Comparison of ENCODE assay signal across 20 mouse cellular contexts in the genomic region with DNA sequence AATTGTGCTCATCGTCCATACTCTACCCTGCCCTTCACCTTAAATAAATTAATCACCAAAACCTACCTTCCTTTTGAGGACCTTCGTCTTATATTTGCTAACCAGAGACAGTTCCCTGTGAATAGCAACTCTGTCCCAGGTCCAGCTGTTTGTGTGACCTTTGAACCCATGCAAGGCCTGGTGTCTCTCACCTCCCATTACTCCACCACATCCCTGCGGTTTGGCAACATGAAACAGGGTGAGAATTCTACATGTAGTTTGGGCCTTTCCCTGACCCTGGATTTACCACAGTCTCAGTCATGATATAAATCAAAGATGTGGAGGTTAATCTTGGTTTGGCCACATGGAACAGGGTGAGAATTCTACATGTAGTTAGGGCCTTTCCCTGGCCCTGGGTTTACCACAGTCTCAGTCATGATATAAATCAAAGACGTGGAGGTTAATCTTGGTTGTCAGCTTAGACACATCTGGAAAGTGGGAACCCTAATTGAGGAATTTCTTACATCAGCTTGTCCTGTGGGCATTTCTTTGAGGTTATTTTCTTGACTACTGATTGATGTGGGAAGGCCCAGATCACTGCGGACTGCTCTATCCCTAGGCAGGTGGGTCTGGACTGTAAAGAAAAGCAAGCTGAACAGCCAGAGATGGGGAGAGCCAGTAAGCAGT. TPM values are rescaled to one million over a fixed set of nuclear protein-coding genes. Genes with fewer than 3 reads are reported as not detected.
DNase-seq lines count a peak whose midpoint lies in the region; ATAC-seq and TF ChIP-seq lines count a peak whose summit lies in the region.
"Had no signal": no experiment of that assay in that cellular context is flagged by ENCODE, and none has a peak within 500 bp of the region (broad histone marks: within the 10 kb centered on the region; RNA-seq: fewer than 3 reads in every experiment).

No protein-coding gene starts in this region.

- H3K4me3 ChIP-seq in liver, postnatal 0 days (ENCODE audit: low read depth, low read length), result no peak overlapping the region
- no peak overlapping the region for H3K4me3 ChIP-seq in liver, embryonic 11.5 days (ENCODE audit: low read depth, low read length)
- H3K4me3 ChIP-seq in C2C12 (ENCODE audit: insufficient read depth, poor library complexity, severe bottlenecking), result no peak overlapping the region
- H3K4me3 ChIP-seq in brown adipose tissue, adult 24 weeks (ENCODE audit: insufficient read depth, low read depth, low read length), result no peak overlapping the region

- H3K9me3 ChIP-seq in liver, postnatal 0 days (ENCODE audit: low read length), result no peaks in the 10 kb centered on the region
- H3K9me3 ChIP-seq in liver, embryonic 11.5 days (ENCODE audit: control insufficient read depth, low read length), result no peaks in the 10 kb centered on the region

- no peak overlapping the region for H3K9ac ChIP-seq in liver, postnatal 0 days (replicated peaks)
- no peak overlapping the region for H3K9ac ChIP-seq in liver, embryonic 11.5 days (ENCODE audit: low read depth, low read length)

- WGBS in liver, postnatal 0 days (ENCODE audit: insufficient replicate concordance), result 66% methylated on average over 5 of the region's 5 CpGs
- WGBS in liver, embryonic 11.5 days, result 50% methylated on average over 5 of the region's 5 CpGs

- H3K27ac ChIP-seq in liver, postnatal 0 days (ENCODE audit: low read depth), result no peak overlapping the region
- no peak overlapping the region for H3K27ac ChIP-seq in liver, embryonic 11.5 days (ENCODE audit: low read depth, low read length)
- peak overlapping the region; percentile 25; the same call in 1 of the 2 replicates for H3K27ac ChIP-seq in brown adipose tissue, adult 24 weeks (replicated peaks; ENCODE audit: low read depth, low read length)

- peak; percentile 65; the same call in 1 of the 2 replicates for ATAC-seq in liver, postnatal 0 days
- ATAC-seq in liver, embryonic 11.5 days (replicated peaks; ENCODE audit: low FRiP score), result no peak
- no peak for ATAC-seq in cerebellum, adult (ENCODE audit: insufficient number of reproducible peaks, low FRiP score, low TSS enrichment)
- ATAC-seq: CD4-positive, CD25-positive, alpha-beta regulatory T cell, adult 4 months; hindbrain, embryonic 16.5 days had no signal

- H3K79me3 ChIP-seq in C2C12 (ENCODE audit: low read depth), result no peaks in the 10 kb centered on the region

- H3K36me3 ChIP-seq in liver, postnatal 0 days (replicated peaks; ENCODE audit: insufficient read depth, low read length), result no peaks in the 10 kb centered on the region
- H3K36me3 ChIP-seq in liver, embryonic 11.5 days (ENCODE audit: control insufficient read depth, insufficient read depth, low read length), result no peaks in the 10 kb centered on the region
- no peaks in the 10 kb centered on the region for H3K36me3 ChIP-seq in C2C12 (ENCODE audit: control insufficient read depth, insufficient read depth)

- H3K79me2 ChIP-seq in C2C12 (ENCODE audit: control insufficient read depth, insufficient read depth), result no peaks in the 10 kb centered on the region

- no peak overlapping the region for H3ac ChIP-seq in C2C12 (ENCODE audit: control insufficient read depth, insufficient read length, low read depth)

- no peak for TF ChIP-seq CTCF in liver, postnatal 0 days (IDR thresholded peaks at IDR 0.05; ENCODE audit: low read depth)
- TF ChIP-seq CTCF in C2C12 (IDR thresholded peaks at IDR 0.05; ENCODE audit: control insufficient read depth, insufficient read depth, insufficient read length), result no peak

- H3K4me1 ChIP-seq in liver, postnatal 0 days (ENCODE audit: insufficient read depth), result 0 out of 2 replicates have a peak, but pooled peaks cover 2% of the 10 kb centered on the region
- no peaks in the 10 kb centered on the region for H3K4me1 ChIP-seq in liver, embryonic 11.5 days (replicated peaks; ENCODE audit: control insufficient read depth, insufficient read depth, low read length)
- no peaks in the 10 kb centered on the region for H3K4me1 ChIP-seq in brown adipose tissue, adult 24 weeks (ENCODE audit: control insufficient read depth, insufficient read depth, insufficient read length, low read length)

- peak; percentile 21 for DNase-seq in liver, postnatal 0 days
- no peak for DNase-seq in liver, embryonic 11.5 days (ENCODE audit: low spot score)
- peak; percentile 42 for DNase-seq in forelimb bud, embryonic 11.5 days (ENCODE audit: low read depth, low spot score)
- DNase-seq in spleen, adult 12 weeks (ENCODE audit: low spot score), result no peak
- no peak for DNase-seq in thymus, postnatal 0 days (ENCODE audit: low spot score)
- DNase-seq: adrenal gland, postnatal 25 days; cerebellum, postnatal 14 days; gastrocnemius, postnatal 25 days; kidney, adult 18-20 months; lung, adult 2 months; right cerebral cortex, postnatal 14 days had no signal

- H3K27me3 ChIP-seq in liver, postnatal 0 days (ENCODE audit: insufficient read depth, low read length), result no peaks in the 10 kb centered on the region
- no peaks in the 10 kb centered on the region for H3K27me3 ChIP-seq in liver, embryonic 11.5 days (replicated peaks; ENCODE audit: control insufficient read depth, insufficient read depth, low read length)
- H3K27me3 ChIP-seq in C2C12 (ENCODE audit: control insufficient read depth, insufficient read depth, insufficient read length), result no peaks in the 10 kb centered on the region

- H3K4me2 ChIP-seq in liver, postnatal 0 days (ENCODE audit: low read depth, low read length), result no peak overlapping the region
- H3K4me2 ChIP-seq in liver, embryonic 11.5 days, result no peak overlapping the region
- H3K4me2 ChIP-seq: heart, embryonic 11.5 days had no signal

- TF ChIP-seq EP300 in liver, postnatal 0 days (IDR thresholded peaks at IDR 0.05; ENCODE audit: low read depth), result no peak

TF ChIP-seq in C2C12, 6 proteins besides CTCF, POLR2A, EP300 and RAD21:
- TF ChIP-seq MYOD1 (IDR thresholded peaks at IDR 0.05; ENCODE audit: control insufficient read depth, insufficient read length, low read depth) (peak; percentile 11), FOSL1 (IDR thresholded peaks at IDR 0.05; ENCODE audit: insufficient read depth, low read length, poor library complexity, severe bottlenecking) (no peak)

RNA-seq across cellular contexts. Expression of a gene that starts 40.2 kb away (rescaled TPM):
- not detected in 2 replicates for polyA plus RNA-seq in liver, postnatal 0 days (2015; fragmentation: Nextera tagmentation; extraction: Ambion mirVana)
- polyA plus RNA-seq in liver, embryonic 11.5 days (2014; fragmentation: Nextera tagmentation; extraction: Ambion mirVana), result not detected in 2 replicates
- not detected for polyA plus RNA-seq in C2C12 (2012; fragmentation: generic; extraction: Trizol)
- polyA plus RNA-seq in brown adipose tissue, adult 24 weeks (2012; ENCODE audit: insufficient read depth, insufficient read length, missing spikeins), result not detected in 2 replicates
- 0.06 TPM in 1 of 2 replicates, not detected in the other for polyA plus RNA-seq in thymus, postnatal 0 days (2015; fragmentation: Nextera tagmentation; extraction: Ambion mirVana)
- polyA plus RNA-seq: CD4-positive, CD25-positive, alpha-beta regulatory T cell, adult 4 months; forebrain, embryonic 14.5 days; heart, embryonic 11.5 days; hindbrain, embryonic 16.5 days; large intestine, adult 2 months; limb, embryonic 11.5 days had no signal

Comparison
In these comparisons a context has a peak if more than half of its experiments do, and no peak if none do; other contexts are left out.
1. DNase-seq: peak in liver, postnatal 0 days (single experiment) and forelimb bud, embryonic 11.5 days (single experiment); none in liver, embryonic 11.5 days (single experiment), spleen, adult 12 weeks (single experiment) and thymus, postnatal 0 days (single experiment).